Mouse (Mus musculus) limb, embryonic 14.5 days (tissue): ENCODE measurements around the gene Sgsm3. TPM values are rescaled to one million over a fixed set of nuclear protein-coding genes. Genes with fewer than 3 reads are reported as not detected.

ENCODE experiments used
- ATAC-seq: fragments of 200-750 bp; cut with Nextera tagmentation; 2 replicates; pipeline ENCODE4 v1.8.0; 2017; ENCODE audit warnings: low read depth, moderate number of reproducible peaks, moderate TSS enrichment; ENCODE audit not compliant: low FRiP score
- DNase-seq: peaks from one replicate; pipeline ENCODE4 v3.0.0-alpha.2; 2015; ENCODE audit warnings: low spot score
- H3K27ac ChIP-seq: fragments of 300-500 bp; sonication (generic); replicated peaks from 2 replicates; pipeline ENCODE4 v1.5.1; 2014; ENCODE audit warnings: low read depth, mild to moderate bottlenecking, low read length, moderate library complexity, mixed read lengths
- H3K27me3 ChIP-seq: fragments of 300-500 bp; sonication (generic); 2 replicates; pipeline ENCODE4 v1.6.1; 2014; ENCODE audit warnings: low read length, mixed read lengths; ENCODE audit not compliant: control insufficient read depth, insufficient read depth
- H3K36me3 ChIP-seq: fragments of 300-500 bp; sonication (generic); 2 replicates; pipeline ENCODE4 v1.6.1; 2014; ENCODE audit warnings: mild to moderate bottlenecking, low read length, moderate library complexity, mixed read lengths; ENCODE audit not compliant: control insufficient read depth, insufficient read depth
- H3K4me1 ChIP-seq: fragments of 300-500 bp; sonication (generic); 2 replicates; pipeline ENCODE4 v1.6.1; 2014; ENCODE audit warnings: antibody characterized with exemption, low read length, mixed read lengths; ENCODE audit not compliant: control insufficient read depth, insufficient read depth
- H3K4me2 ChIP-seq: fragments of 300-500 bp; sonication (generic); replicated peaks from 2 replicates; pipeline ENCODE4 v1.6.1; 2014; ENCODE audit warnings: low read depth, mild to moderate bottlenecking, low read length, moderate library complexity; ENCODE audit not compliant: severe bottlenecking
- H3K4me3 ChIP-seq: fragments of 300-500 bp; sonication (generic); replicated peaks from 2 replicates; pipeline ENCODE4 v1.5.1; 2014; ENCODE audit warnings: low read length
- H3K9ac ChIP-seq: fragments of 300-500 bp; sonication (generic); 2 replicates; pipeline ENCODE4 v1.6.1; 2014; ENCODE audit warnings: mild to moderate bottlenecking, low read depth, low read length, moderate library complexity; ENCODE audit not compliant: severe bottlenecking
- H3K9me3 ChIP-seq: fragments of 300-500 bp; sonication (generic); 2 replicates; pipeline ENCODE4 v1.6.1; 2016; ENCODE audit warnings: low read length; ENCODE audit not compliant: control insufficient read depth
- POLR2A ChIP-seq: fragments of 200-500 bp; IDR thresholded peaks from 2 replicates; pipeline ENCODE4 v1.8.0; 2012; ENCODE audit warnings: inconsistent platforms, mild to moderate bottlenecking, moderate library complexity, borderline replicate concordance; ENCODE audit not compliant: insufficient read depth, insufficient read length; ENCODE audit errors: extremely low read depth
- WGBS: fragments of 180-500 bp; shearing (Covaris S2); extraction: QIAGEN DNeasy Blood & Tissue Kit; methylation state at CpG from one replicate; pipeline ENCODE4 v1.1.7; 2014; 5-methylcytosine and 5-hydroxymethylcytosine counted together
- polyA plus RNA-seq, 2 experiments: library from polyadenylated mRNA; depleted of rRNA in 1 of 2; stranded (reverse) in 1 of 2; unstranded in 1 of 2; fragments of >200 nt; fragmentation: Nextera tagmentation in 1 of 2; extraction: Ambion mirVana in 1 of 2; gene quantifications; 2 replicates each; pipeline versions ENCODE4 v1.2.1 to v1.2.3; 2012 to 2014

Gene Sgsm3
- polyA plus RNA-seq, 2 experiments, result 26.2 to 32.1 TPM

GRCm38 (mm10) chr15:81032941-81033629 lies 55.5 kb downstream of the Sgsm3 start:
- 52% methylated on average over 9 of the region's 9 CpGs for WGBS
- ATAC-seq, result 0 out of 2 replicates have a peak, but pooled peaks have one; percentile 32

GRCm38 (mm10) chr15:81034119-81034518 lies 56.6 kb downstream of the Sgsm3 start:
- DNase-seq, result no peak
- 69% methylated on average over 6 of the region's 6 CpGs for WGBS
- no peak overlapping the region for H3K27ac ChIP-seq

More at GRCm38 (mm10) chr15:81032941-81033629, 55.5 kb downstream of the Sgsm3 start:
- no peak overlapping the region for H3K4me3 ChIP-seq
- H3K4me2 ChIP-seq, result no peak overlapping the region
- peak; percentile 24 for DNase-seq
- H3K9ac ChIP-seq, result no peak overlapping the region
- H3K4me1 ChIP-seq, result peaks cover 17% of the 10 kb centered on the region
- H3K36me3 ChIP-seq, result no peaks in the 10 kb centered on the region
- no peak for TF ChIP-seq POLR2A
- H3K9me3 ChIP-seq, result no peaks in the 10 kb centered on the region
- H3K27ac ChIP-seq, result no peak overlapping the region
- H3K27me3 ChIP-seq, result no peaks in the 10 kb centered on the region

GRCm38 (mm10) chr15:81035417-81036162 lies 58.0 kb downstream of the Sgsm3 start:
- Histone ChIP-seq H3K36me3 (no peaks in the 10 kb centered on the region), H3K27me3 (no peaks in the 10 kb centered on the region), H3K4me2 (no peak overlapping the region), H3K27ac (no peak overlapping the region), H3K9ac (no peak overlapping the region), H3K4me1 (peaks cover 17% of the 10 kb centered on the region), H3K9me3 (no peaks in the 10 kb centered on the region), H3K4me3 (no peak overlapping the region)
- ATAC-seq, result no peak
- no peak for DNase-seq
- 70% methylated on average over 12 of the region's 12 CpGs for WGBS
- no peak for TF ChIP-seq POLR2A

More at GRCm38 (mm10) chr15:81034119-81034518, 56.6 kb downstream of the Sgsm3 start:
- Histone ChIP-seq H3K27me3 (no peaks in the 10 kb centered on the region), H3K4me1 (peaks cover 17% of the 10 kb centered on the region), H3K9me3 (no peaks in the 10 kb centered on the region), H3K36me3 (no peaks in the 10 kb centered on the region), H3K4me2 (no peak overlapping the region), H3K4me3 (no peak overlapping the region), H3K9ac (no peak overlapping the region)
- ATAC-seq, result no peak
- TF ChIP-seq POLR2A, result no peak

- no peak for TF ChIP-seq POLR2A
Measured at GRCm38 (mm10) chr15:81038419-81038818, 60.9 kb downstream of the Sgsm3 start.

GRCm38 (mm10) chr15:81041767-81042166 lies 64.2 kb downstream of the Sgsm3 start:
- DNase-seq (no peak), ATAC-seq (no peak)
- H3K9ac ChIP-seq, result no peak overlapping the region
- H3K27ac ChIP-seq, result no peak overlapping the region
- no peaks in the 10 kb centered on the region for H3K9me3 ChIP-seq
- WGBS, result 76% methylated on average over 4 of the region's 4 CpGs
- H3K4me2 ChIP-seq, result no peak overlapping the region
- H3K36me3 ChIP-seq, result peaks cover 7% of the 10 kb centered on the region; the same call in 1 of the 2 replicates
- H3K27me3 ChIP-seq, result no peaks in the 10 kb centered on the region
- no peak overlapping the region for H3K4me3 ChIP-seq
- H3K4me1 ChIP-seq, result peaks cover 5% of the 10 kb centered on the region
- no peak for TF ChIP-seq POLR2A

More at GRCm38 (mm10) chr15:81038419-81038818, 60.9 kb downstream of the Sgsm3 start:
- Histone ChIP-seq H3K4me3 (no peak overlapping the region), H3K36me3 (no peaks in the 10 kb centered on the region), H3K27me3 (no peaks in the 10 kb centered on the region), H3K27ac (no peak overlapping the region), H3K4me2 (no peak overlapping the region), H3K9me3 (no peaks in the 10 kb centered on the region), H3K4me1 (peaks cover 18% of the 10 kb centered on the region), H3K9ac (no peak overlapping the region)
- no peak for ATAC-seq
- WGBS, result 85% methylated on average over 5 of the region's 5 CpGs
- no peak for DNase-seq
